Mouse (Mus musculus) urinary bladder, postnatal 10 days (tissue): Measurements from ENCODE around the gene Gm49336.
A peak's percentile ranks its signal among the peaks of the same experiment; 100 is the strongest.

Source experiments
- DNase-seq: peaks from one replicate; pipeline ENCODE4 v3.0.0; 2022; ENCODE audit warnings: low spot score

The Gm49336 gene

GRCm38 (mm10) chr14:60251281-60252003 is at the start of gene Gm49336, which contains the start of gene Nupl1:
Gm49336 (minus strand) TSS chr14:60251507.
Nupl1 (minus strand) TSS chr14:60251431.
- peak; percentile 92 for DNase-seq

- DNase-seq, result no peak
Measured at GRCm38 (mm10) chr14:60301024-60301423, 49.7 kb upstream of the Gm49336 start.

- no peak for DNase-seq
Measured at GRCm38 (mm10) chr14:60300224-60300991, 49.1 kb upstream of the Gm49336 start.

- DNase-seq, result no peak
Measured at GRCm38 (mm10) chr14:60295531-60295930, 44.2 kb upstream of the Gm49336 start.

GRCm38 (mm10) chr14:60290363-60290762 is 39.1 kb upstream of the Gm49336 start:
- no peak for DNase-seq

GRCm38 (mm10) chr14:60286194-60286863 is 35.0 kb upstream of the Gm49336 start:
- no peak for DNase-seq

GRCm38 (mm10) chr14:60275301-60276276 is 24.3 kb upstream of the Gm49336 start:
- DNase-seq, result no peak

GRCm38 (mm10) chr14:60273346-60273745 is 22.0 kb upstream of the Gm49336 start:
- no peak for DNase-seq

GRCm38 (mm10) chr14:60269333-60269732 is 18.0 kb upstream of the Gm49336 start:
- no peak for DNase-seq

GRCm38 (mm10) chr14:60264990-60265876 is 13.9 kb upstream of the Gm49336 start, which contains the start of gene Mtmr6:
Mtmr6 (plus strand) TSS chr14:60265228.
- DNase-seq, result peak; percentile 73

- no peak for DNase-seq
Measured at GRCm38 (mm10) chr14:60262316-60262715, 11.0 kb upstream of the Gm49336 start.

GRCm38 (mm10) chr14:60257851-60258250 is 6.5 kb upstream of the Gm49336 start:
- no peak for DNase-seq

- DNase-seq, result no peak
Measured at GRCm38 (mm10) chr14:60257101-60257500, 5.8 kb upstream of the Gm49336 start.

GRCm38 (mm10) chr14:60256356-60256755 is 5.0 kb upstream of the Gm49336 start:
- DNase-seq, result no peak

GRCm38 (mm10) chr14:60254774-60255173 is 3.5 kb upstream of the Gm49336 start:
- DNase-seq, result no peak

GRCm38 (mm10) chr14:60253466-60253865 is 2.2 kb upstream of the Gm49336 start:
- no peak for DNase-seq

GRCm38 (mm10) chr14:60252004-60253000 is 995 bp upstream of the Gm49336 start:
- DNase-seq, result no peak

- DNase-seq, result no peak
Measured at GRCm38 (mm10) chr14:60250879-60251278, 428 bp downstream of the Gm49336 start.

- DNase-seq, result no peak
Measured at GRCm38 (mm10) chr14:60250366-60250765, 941 bp downstream of the Gm49336 start.
